Mouse (Mus musculus): ENCODE measurements around the gene Cdkn2c.
A peak's percentile ranks its signal among the peaks of the same experiment; 100 is the strongest.

The Cdkn2c gene

DNA sequence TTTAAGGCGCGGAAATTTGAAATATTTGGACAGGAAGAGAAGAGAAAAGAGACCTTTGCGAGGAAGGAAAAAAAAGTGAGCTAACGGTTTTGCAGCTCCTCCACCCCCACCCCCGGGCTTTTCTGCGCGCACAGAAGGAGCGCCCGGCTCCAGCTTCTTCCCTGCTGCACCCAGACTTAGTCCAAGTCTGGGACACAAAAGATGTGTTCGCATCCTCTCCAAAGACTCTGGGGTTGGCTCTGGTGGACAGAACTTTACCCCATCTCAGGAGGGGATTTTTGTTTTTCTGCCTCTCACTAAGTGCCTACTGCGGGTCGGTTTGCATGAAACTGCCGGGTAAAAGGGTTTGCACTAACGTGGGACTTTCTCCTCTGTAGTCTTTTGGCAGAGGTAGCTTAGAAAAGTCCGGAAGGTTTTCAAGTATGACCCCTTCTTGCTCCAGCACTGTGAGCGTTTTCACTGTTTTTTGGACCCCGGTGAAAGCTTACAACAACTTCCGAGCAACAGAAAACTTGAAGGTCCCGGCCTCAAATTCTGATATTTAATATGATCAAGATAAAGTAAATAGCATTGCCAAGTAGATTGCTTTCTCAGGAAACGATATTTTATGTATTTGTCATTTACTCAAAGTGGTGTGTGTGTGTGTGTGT, 9.0 kb downstream of the Cdkn2c start:
- no peak for DNase-seq (ENCODE audit: low read depth, low spot score)

DNA sequence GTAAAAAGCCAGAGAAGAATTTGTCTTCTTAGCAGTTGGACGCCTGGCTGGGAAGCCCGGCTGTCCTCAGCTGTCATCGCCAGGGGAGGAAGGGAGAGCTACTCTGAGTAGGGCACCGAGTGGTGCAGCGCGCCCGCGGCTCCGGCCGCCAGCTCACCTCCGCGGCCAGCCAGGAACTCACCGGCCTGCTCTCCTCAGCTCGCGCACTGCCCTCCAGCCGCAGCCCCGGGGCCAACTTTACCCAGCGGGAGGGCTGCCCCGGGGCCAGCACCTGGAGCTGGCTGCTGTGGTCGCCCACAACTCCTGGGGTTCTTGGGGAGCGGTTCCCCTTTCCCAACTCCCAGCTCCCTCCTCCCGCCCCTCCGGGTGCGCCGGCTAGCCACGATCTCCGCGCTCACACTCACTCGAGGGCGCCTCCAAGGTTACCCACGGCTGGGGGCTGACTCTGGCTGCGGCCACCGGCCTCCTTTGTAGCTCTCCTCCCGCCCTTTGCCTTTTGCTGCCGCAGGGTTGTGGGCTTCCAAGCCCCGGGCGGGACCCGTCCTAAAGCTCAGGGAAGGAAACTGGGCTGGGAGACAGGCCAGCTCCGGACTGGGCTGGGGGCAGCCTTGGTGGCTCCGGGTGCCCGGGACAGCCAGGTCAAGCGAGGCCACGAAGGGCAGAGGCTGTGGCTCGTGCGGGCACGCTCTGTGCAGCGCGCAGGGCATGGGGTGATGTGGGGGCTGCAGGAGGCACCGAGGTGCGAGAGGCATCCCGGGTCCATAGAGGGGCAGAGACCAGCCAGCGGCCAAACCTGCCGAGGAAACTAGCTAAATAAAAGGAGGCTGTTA, 9.8 kb downstream of the Cdkn2c start:
- DNase-seq (ENCODE audit: low read depth, low spot score), result no peak

DNA sequence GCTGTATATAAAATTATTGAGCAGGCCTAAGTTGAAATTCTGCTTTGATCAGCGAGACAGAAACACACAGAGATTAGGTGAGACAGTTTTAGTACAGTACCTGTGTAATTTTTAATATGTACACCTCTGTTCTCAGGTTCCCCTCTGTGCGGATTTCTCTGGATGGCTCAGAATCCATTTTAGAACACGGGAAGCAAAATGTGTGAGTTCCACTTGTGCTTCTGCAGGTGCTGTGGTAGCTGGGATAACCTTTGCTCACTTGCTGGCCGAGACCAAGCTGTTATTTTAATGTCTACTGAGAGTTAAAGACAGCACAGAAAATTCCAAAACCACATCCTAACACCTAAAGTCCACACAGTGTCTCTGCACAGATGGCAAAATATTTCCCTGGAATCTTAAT, 10.7 kb downstream of the Cdkn2c start:
- no peak for DNase-seq (ENCODE audit: low read depth, low spot score)

- no peak for DNase-seq (ENCODE audit: low read depth, low spot score)
Measured at GRCm38 (mm10) chr4:109655738-109656137, 11.3 kb downstream of the Cdkn2c start.

DNA sequence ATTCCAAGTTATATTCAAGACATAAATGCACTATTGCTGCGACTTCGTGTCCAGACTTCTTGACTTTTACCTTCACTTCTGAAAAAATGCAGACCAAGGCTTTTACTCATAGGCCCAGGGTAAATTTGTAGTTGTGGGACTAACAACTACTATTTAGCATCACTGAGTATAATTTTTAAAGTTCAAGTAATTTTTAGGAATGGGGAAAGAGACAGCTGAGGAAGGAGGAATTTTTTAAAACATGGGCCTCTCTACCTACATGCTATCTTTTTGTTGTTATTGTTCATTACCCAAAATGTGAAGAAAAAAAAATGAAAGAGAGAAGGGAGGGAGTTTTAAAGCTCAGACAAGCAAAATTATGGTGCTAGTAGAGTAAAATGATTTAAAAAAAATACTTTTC, 12.3 kb downstream of the Cdkn2c start:
- no peak for DNase-seq (ENCODE audit: low read depth, low spot score)

GRCm38 (mm10) chr4:109653251-109653650, 13.7 kb downstream of the Cdkn2c start:
- DNase-seq (ENCODE audit: low read depth, low spot score), result no peak

DNA sequence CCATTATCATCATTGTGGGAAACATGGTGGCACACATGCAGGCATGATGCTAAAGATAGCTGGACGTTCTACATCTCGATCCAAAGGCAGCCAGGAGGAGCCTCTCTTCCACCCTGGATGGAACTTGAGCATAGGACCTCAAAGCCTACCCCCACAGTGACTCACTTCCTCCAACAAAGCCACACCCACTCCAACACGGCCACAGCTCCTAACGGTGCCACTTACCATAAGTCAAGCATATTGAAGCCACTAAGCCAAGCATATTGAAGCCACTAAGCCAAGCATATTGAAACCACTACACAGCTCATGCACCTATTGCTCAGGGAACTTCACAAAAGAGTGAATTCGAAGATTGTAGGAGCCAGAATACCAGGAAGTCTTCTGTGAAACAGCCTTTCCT, 17.7 kb downstream of the Cdkn2c start:
- DNase-seq (ENCODE audit: low read depth, low spot score), result no peak

DNA sequence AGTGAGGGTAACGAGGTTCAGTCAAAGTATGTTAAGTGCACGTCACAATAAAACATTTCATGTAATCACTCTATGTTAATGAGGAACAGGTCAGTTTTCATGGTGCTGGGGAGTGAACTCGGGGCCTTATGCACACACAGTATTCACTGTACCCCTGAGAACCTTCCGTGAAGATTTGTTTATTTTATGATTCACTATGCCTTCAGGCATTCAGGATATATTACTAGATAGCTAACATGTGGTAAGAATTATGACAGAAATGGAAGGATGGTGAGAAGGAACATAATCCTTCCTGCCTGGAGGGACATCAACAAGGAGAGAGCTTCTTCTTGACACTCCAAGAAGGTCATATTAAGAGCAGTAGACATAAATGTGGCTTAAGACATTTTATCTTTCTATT, 19.7 kb downstream of the Cdkn2c start:
- no peak for DNase-seq (ENCODE audit: low read depth, low spot score)

- DNase-seq (ENCODE audit: low read depth, low spot score), result no peak
Measured at GRCm38 (mm10) chr4:109641451-109641850, 25.5 kb downstream of the Cdkn2c start.

DNA sequence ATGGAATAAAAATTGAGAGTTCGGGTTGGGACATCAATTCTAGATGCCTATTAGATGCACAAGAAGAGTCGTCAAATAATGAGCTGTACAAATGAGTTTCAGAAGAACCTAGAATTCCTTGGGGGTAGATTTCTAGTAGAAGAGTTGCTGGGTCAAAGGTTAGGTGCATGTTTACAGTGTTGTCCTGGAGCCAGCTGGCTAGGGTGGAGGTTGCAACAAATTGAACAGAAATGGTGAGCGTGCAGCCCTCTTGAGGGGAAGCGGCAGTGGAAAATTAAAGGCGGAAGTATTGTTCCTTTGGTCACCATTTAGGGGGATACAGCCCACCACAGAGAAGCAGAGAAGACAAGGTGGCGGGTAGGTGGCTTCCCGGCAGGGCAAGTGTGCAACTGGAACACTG, 26.8 kb downstream of the Cdkn2c start:
- no peak for DNase-seq (ENCODE audit: low read depth, low spot score)

- DNase-seq (ENCODE audit: low read depth, low spot score), result no peak
Measured at GRCm38 (mm10) chr4:109639356-109639755, 27.6 kb downstream of the Cdkn2c start.

- peak; percentile 19 for DNase-seq (ENCODE audit: low read depth, low spot score)
Measured at GRCm38 (mm10) chr4:109634971-109635370, 32.0 kb downstream of the Cdkn2c start.

DNA sequence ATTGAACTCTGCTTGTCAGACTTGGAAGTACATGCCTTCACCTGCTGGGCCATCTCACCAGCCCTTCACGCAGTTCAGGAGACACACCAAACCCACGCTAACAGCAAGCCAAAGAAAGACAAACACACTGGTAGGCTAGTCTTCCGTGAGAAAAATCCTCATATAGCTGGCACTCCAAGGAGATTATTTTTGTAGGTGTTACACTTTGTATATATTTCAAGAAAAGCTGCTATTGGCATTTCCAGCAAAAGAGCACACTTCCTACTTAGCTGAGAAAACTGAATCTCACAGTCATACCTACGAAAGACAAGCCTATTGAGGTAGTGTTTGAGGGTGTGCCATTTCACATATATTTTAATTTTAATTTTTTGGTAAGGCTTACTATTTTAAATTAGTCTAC, 36.0 kb downstream of the Cdkn2c start:
- DNase-seq (ENCODE audit: low read depth, low spot score), result no peak

- no peak for DNase-seq (ENCODE audit: low read depth, low spot score)
Measured at GRCm38 (mm10) chr4:109630215-109630614, 36.8 kb downstream of the Cdkn2c start.

GRCm38 (mm10) chr4:109612596-109612995, 54.4 kb downstream of the Cdkn2c start:
- DNase-seq (ENCODE audit: low read depth, low spot score), result no peak

Measured in c-Kit-negative CD71-positive TER-119-positive erythroid progenitor cells, embryonic 14.5 days (primary cell).